Mouse (Mus musculus): ENCODE measurements around the gene Itga11. TPM values are rescaled to one million over a fixed set of nuclear protein-coding genes. Genes with fewer than 3 reads are reported as not detected.
"Not testable (repeated sequence)": the region's sequence is repeated elsewhere in the genome, so short reads cannot be mapped to it uniquely, and the experiment has no call there.

Itga11 gene
- polyA plus RNA-seq, 1 experiment from 2014 or later = 0.82 TPM

DNA sequence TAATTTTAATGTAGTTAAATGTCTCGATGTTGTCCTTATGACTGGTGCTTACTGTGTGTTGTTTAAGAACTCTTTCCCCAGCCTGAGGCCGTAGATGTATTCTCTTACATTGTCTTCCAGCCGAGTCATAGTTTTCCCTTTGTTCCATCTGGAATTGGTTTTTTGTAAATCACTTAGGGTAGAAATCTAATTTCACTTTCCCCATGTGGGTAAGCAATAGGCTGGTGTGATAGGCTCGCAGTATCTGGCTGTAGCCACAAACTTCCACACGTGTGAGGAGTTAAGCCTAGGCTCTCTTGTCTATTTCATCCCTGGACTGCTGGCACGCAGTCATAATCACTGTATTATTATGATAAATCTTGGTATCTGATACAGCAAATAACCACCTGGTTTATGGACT lies 26.9 kb upstream of the Itga11 start:
- no peak for ATAC-seq (ENCODE audit: low FRiP score, low TSS enrichment)
- H3K4me1 ChIP-seq (ENCODE audit: insufficient read depth, low read length) = 0 out of 2 replicates have a peak, but pooled peaks cover 4% of the 10 kb centered on the region
- H3K27me3 ChIP-seq (ENCODE audit: insufficient read depth, low read length) = no peaks in the 10 kb centered on the region

DNA sequence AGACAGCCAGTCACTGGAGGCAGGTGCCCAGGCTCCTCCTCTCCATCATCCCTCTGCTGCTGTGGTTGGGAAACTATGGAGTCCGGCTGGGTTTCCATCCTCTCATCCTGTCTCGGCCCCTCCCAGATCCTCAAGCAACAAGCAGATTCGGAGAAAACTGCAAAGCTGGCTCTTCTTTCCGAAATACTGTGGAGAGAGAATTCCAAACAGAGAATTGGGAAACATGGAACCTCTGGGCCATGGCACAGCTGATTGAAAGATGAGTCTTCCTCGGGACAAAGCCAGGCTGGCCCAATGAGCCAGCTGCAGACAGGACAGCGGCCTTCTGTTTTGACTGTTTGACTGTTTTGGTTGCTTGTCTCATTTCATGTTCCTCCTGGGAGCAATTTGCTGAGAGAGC lies 23.3 kb upstream of the Itga11 start:
- Histone ChIP-seq H3K4me2 (replicated peaks; ENCODE audit: low read depth, low read length) (no peak overlapping the region), H3K36me3 (ENCODE audit: insufficient read depth, low read length) (no peaks in the 10 kb centered on the region), H3K27ac (ENCODE audit: low read length) (no peak overlapping the region), H3K27me3 (ENCODE audit: insufficient read depth, low read length) (no peaks in the 10 kb centered on the region), H3K9me3 (ENCODE audit: low read length) (no peaks in the 10 kb centered on the region), H3K4me3 (ENCODE audit: low read length) (no peak overlapping the region), H3K4me1 (ENCODE audit: insufficient read depth, low read length) (no peaks in the 10 kb centered on the region), H3K9ac (replicated peaks; ENCODE audit: low read length) (no peak overlapping the region)
- WGBS = 49% methylated on average over 6 of the region's 6 CpGs
- ATAC-seq (ENCODE audit: low FRiP score, low TSS enrichment) = no peak

More for the DNA sequence above, 26.9 kb upstream of the Itga11 start:
- no peak overlapping the region for H3K4me2 ChIP-seq (replicated peaks; ENCODE audit: low read depth, low read length)
- no peaks in the 10 kb centered on the region for H3K36me3 ChIP-seq (ENCODE audit: insufficient read depth, low read length)
- 94% methylated on average over 6 of the region's 6 CpGs for WGBS
- H3K9ac ChIP-seq (replicated peaks; ENCODE audit: low read length) = no peak overlapping the region
- no peaks in the 10 kb centered on the region for H3K9me3 ChIP-seq (ENCODE audit: low read length)
- H3K27ac ChIP-seq (ENCODE audit: low read length) = no peak overlapping the region
- no peak overlapping the region for H3K4me3 ChIP-seq (ENCODE audit: low read length)

DNA sequence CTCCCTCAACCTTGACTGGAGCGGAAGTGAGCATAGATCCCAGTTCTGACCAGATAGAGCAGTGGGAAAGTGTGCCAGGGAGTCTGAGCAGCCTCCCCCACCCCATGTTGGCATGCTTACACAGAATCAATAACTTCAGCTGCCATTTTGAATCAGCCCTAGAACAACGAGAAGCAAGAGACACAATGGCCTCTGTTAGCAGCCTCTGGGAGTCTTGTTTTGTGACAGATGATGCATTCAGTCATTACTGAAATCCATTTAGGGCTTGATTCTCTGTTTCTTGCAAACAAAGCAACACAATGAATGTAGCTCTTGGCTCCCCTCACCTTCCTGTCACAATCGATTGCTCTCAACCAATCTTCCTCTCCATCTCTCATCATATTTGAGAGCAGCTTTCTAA lies 19.6 kb upstream of the Itga11 start:
- Histone ChIP-seq H3K36me3 (ENCODE audit: insufficient read depth, low read length) (no peaks in the 10 kb centered on the region), H3K27ac (ENCODE audit: low read length) (no peak overlapping the region), H3K9ac (replicated peaks; ENCODE audit: low read length) (no peak overlapping the region), H3K27me3 (ENCODE audit: insufficient read depth, low read length) (no peaks in the 10 kb centered on the region), H3K4me3 (ENCODE audit: low read length) (no peak overlapping the region), H3K9me3 (ENCODE audit: low read length) (no peaks in the 10 kb centered on the region), H3K4me2 (replicated peaks; ENCODE audit: low read depth, low read length) (no peak overlapping the region), H3K4me1 (ENCODE audit: insufficient read depth, low read length) (no peaks in the 10 kb centered on the region)
- WGBS = 86% methylated on average over 3 of the region's 3 CpGs
- ATAC-seq (ENCODE audit: low FRiP score, low TSS enrichment) = no peak

DNA sequence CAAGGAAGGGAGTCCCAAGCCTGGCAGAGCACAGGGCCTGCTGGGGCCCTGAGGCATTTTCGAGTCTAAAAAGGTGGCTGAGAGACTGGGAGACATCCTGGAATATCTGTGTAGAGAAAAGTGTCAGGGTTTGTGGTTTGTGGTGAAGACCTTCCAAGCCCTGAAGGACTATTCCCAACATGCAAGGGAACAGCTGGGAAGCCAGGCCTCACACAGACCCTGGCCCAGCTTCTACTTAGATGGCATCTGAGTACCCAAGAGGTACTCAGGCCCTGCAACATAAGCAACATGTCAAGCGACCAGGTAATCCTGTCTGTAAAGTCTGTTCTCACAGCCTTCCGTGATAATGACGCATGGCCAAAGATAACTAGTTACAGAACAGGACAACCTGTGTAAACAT lies 18.6 kb upstream of the Itga11 start:
- Histone ChIP-seq H3K36me3 (ENCODE audit: insufficient read depth, low read length) (no peaks in the 10 kb centered on the region), H3K4me2 (replicated peaks; ENCODE audit: low read depth, low read length) (no peak overlapping the region), H3K9me3 (ENCODE audit: low read length) (no peaks in the 10 kb centered on the region), H3K27me3 (ENCODE audit: insufficient read depth, low read length) (no peaks in the 10 kb centered on the region), H3K4me3 (ENCODE audit: low read length) (no peak overlapping the region), H3K4me1 (ENCODE audit: insufficient read depth, low read length) (peaks cover 7% of the 10 kb centered on the region; the same call in 1 of the 2 replicates), H3K27ac (ENCODE audit: low read length) (no peak overlapping the region), H3K9ac (replicated peaks; ENCODE audit: low read length) (no peak overlapping the region)
- 77% methylated on average over 4 of the region's 4 CpGs for WGBS
- ATAC-seq (ENCODE audit: low FRiP score, low TSS enrichment) = no peak

DNA sequence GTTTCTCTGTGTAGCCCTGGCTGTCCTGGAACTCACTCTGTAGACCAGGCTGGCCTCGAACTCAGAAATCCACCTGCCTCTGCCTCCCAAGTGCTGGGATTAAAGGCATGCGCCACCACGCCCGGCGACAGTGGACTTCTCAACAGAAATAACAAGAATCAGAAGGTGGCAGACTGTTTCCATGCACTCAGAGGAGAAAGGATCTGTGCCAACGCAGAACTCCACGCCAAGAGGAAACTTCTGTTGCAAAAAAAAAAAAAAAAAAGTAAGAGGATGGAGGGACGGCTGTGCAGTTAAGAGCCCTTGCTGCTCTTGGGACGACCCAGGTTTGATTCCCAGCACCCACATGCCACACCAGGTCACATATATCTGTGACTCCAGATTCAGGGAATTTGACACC lies 16.7 kb upstream of the Itga11 start:
- H3K27ac ChIP-seq (ENCODE audit: low read length); H3K9me3 ChIP-seq (ENCODE audit: low read length); H3K27me3 ChIP-seq (ENCODE audit: insufficient read depth, low read length); ATAC-seq (ENCODE audit: low FRiP score, low TSS enrichment); H3K36me3 ChIP-seq (ENCODE audit: insufficient read depth, low read length); H3K4me1 ChIP-seq (ENCODE audit: insufficient read depth, low read length); H3K9ac ChIP-seq (replicated peaks; ENCODE audit: low read length); H3K4me3 ChIP-seq (ENCODE audit: low read length); H3K4me2 ChIP-seq (replicated peaks; ENCODE audit: low read depth, low read length): not testable (repeated sequence)
- WGBS = 95% methylated on average over 9 of the region's 9 CpGs

DNA sequence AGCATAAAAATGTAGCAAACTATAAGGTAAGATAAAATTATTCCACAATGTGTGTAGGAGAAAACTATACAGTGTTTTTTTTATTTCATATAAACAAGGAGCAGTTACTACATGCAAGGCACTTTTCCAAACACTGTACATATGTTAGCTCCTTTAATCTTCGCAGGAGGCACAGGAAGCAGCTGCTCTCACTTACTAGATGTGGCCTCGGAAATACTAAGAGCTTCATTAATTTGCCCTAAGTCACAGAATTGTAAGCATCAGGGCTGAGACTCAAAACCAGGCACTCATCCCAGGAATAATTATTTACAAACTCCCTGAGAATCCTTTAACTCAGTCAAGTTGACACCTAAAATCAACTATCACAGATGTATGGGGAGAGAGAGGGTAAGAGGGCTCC lies 14.2 kb upstream of the Itga11 start:
- no peak overlapping the region for H3K4me3 ChIP-seq (ENCODE audit: low read length)
- 28% methylated on average over 2 of the region's 2 CpGs for WGBS
- ATAC-seq (ENCODE audit: low FRiP score, low TSS enrichment) = no peak

GRCm38 (mm10) chr9:62664115-62664725 lies 13.4 kb upstream of the Itga11 start:
- Histone ChIP-seq H3K4me1 (ENCODE audit: insufficient read depth, low read length) (peaks cover 8% of the 10 kb centered on the region; the same call in 1 of the 2 replicates), H3K9ac (replicated peaks; ENCODE audit: low read length) (no peak overlapping the region), H3K4me3 (ENCODE audit: low read length) (no peak overlapping the region), H3K4me2 (replicated peaks; ENCODE audit: low read depth, low read length) (no peak overlapping the region), H3K27ac (ENCODE audit: low read length) (no peak overlapping the region), H3K9me3 (ENCODE audit: low read length) (no peaks in the 10 kb centered on the region), H3K27me3 (ENCODE audit: insufficient read depth, low read length) (no peaks in the 10 kb centered on the region), H3K36me3 (ENCODE audit: insufficient read depth, low read length) (no peaks in the 10 kb centered on the region)
- WGBS = 16% methylated on average over 10 of the region's 10 CpGs
- no peak; the same call in 1 of the 2 replicates for ATAC-seq (ENCODE audit: low FRiP score, low TSS enrichment)

More for the DNA sequence above, 14.2 kb upstream of the Itga11 start:
- Histone ChIP-seq H3K27me3 (ENCODE audit: insufficient read depth, low read length) (no peaks in the 10 kb centered on the region), H3K4me2 (replicated peaks; ENCODE audit: low read depth, low read length) (no peak overlapping the region), H3K36me3 (ENCODE audit: insufficient read depth, low read length) (no peaks in the 10 kb centered on the region), H3K9ac (replicated peaks; ENCODE audit: low read length) (no peak overlapping the region), H3K9me3 (ENCODE audit: low read length) (no peaks in the 10 kb centered on the region), H3K27ac (ENCODE audit: low read length) (no peak overlapping the region; the same call in 1 of the 2 replicates), H3K4me1 (ENCODE audit: insufficient read depth, low read length) (peaks cover 8% of the 10 kb centered on the region; the same call in 1 of the 2 replicates)

GRCm38 (mm10) chr9:62665892-62666291 lies 11.7 kb upstream of the Itga11 start:
- Histone ChIP-seq H3K4me2 (replicated peaks; ENCODE audit: low read depth, low read length) (no peak overlapping the region), H3K36me3 (ENCODE audit: insufficient read depth, low read length) (no peaks in the 10 kb centered on the region), H3K27me3 (ENCODE audit: insufficient read depth, low read length) (no peaks in the 10 kb centered on the region), H3K9ac (replicated peaks; ENCODE audit: low read length) (no peak overlapping the region), H3K4me3 (ENCODE audit: low read length) (no peak overlapping the region), H3K9me3 (ENCODE audit: low read length) (no peaks in the 10 kb centered on the region), H3K27ac (ENCODE audit: low read length) (no peak overlapping the region), H3K4me1 (ENCODE audit: insufficient read depth, low read length) (peaks cover 8% of the 10 kb centered on the region; the same call in 1 of the 2 replicates)
- WGBS = 74% methylated on average over 4 of the region's 4 CpGs
- ATAC-seq (ENCODE audit: low FRiP score, low TSS enrichment) = no peak

- no peaks in the 10 kb centered on the region for H3K36me3 ChIP-seq (ENCODE audit: insufficient read depth, low read length)
- 85% methylated on average over 4 of the region's 4 CpGs for WGBS
- H3K27ac ChIP-seq (ENCODE audit: low read length) = no peak overlapping the region
- peak; percentile 49; the same call in 1 of the 2 replicates for ATAC-seq (ENCODE audit: low FRiP score, low TSS enrichment)
- H3K9ac ChIP-seq (replicated peaks; ENCODE audit: low read length) = no peak overlapping the region
- H3K9me3 ChIP-seq (ENCODE audit: low read length) = no peaks in the 10 kb centered on the region
- H3K4me3 ChIP-seq (ENCODE audit: low read length) = no peak overlapping the region
- H3K4me2 ChIP-seq (replicated peaks; ENCODE audit: low read depth, low read length) = no peak overlapping the region
- H3K27me3 ChIP-seq (ENCODE audit: insufficient read depth, low read length) = no peaks in the 10 kb centered on the region
- H3K4me1 ChIP-seq (ENCODE audit: insufficient read depth, low read length) = peaks cover 6% of the 10 kb centered on the region; the same call in 1 of the 2 replicates
Measured at GRCm38 (mm10) chr9:62668503-62668902, 9.1 kb upstream of the Itga11 start.

GRCm38 (mm10) chr9:62673241-62673640 lies 4.4 kb upstream of the Itga11 start:
- Histone ChIP-seq H3K4me3 (ENCODE audit: low read length) (no peak overlapping the region), H3K36me3 (ENCODE audit: insufficient read depth, low read length) (no peaks in the 10 kb centered on the region), H3K27me3 (ENCODE audit: insufficient read depth, low read length) (peaks cover 14% of the 10 kb centered on the region), H3K27ac (ENCODE audit: low read length) (no peak overlapping the region), H3K4me2 (replicated peaks; ENCODE audit: low read depth, low read length) (no peak overlapping the region), H3K4me1 (ENCODE audit: insufficient read depth, low read length) (peaks cover 9% of the 10 kb centered on the region), H3K9ac (replicated peaks; ENCODE audit: low read length) (no peak overlapping the region), H3K9me3 (ENCODE audit: low read length) (no peaks in the 10 kb centered on the region)
- 76% methylated on average over 7 of the region's 7 CpGs for WGBS
- no peak for ATAC-seq (ENCODE audit: low FRiP score, low TSS enrichment)

Measured in kidney, embryonic 16.5 days (tissue).